Mouse (Mus musculus) hindbrain, embryonic 16.5 days (tissue): ENCODE data around the gene Socs3. TPM values are rescaled to one million over a fixed set of nuclear protein-coding genes. Genes with fewer than 3 reads are reported as not detected.

Experiments
- ATAC-seq: fragments of 200-750 bp; cut with Nextera tagmentation; 2 replicates; pipeline ENCODE4 v1.8.0; 2017; ENCODE audit warnings: moderate TSS enrichment, moderate library complexity
- H3K27ac ChIP-seq: fragments of 300-500 bp; sonication (generic); 2 replicates; pipeline ENCODE4 v1.5.1; 2014; ENCODE audit warnings: low read depth, mild to moderate bottlenecking, control low read depth, low read length, moderate library complexity
- H3K27me3 ChIP-seq: fragments of 300-500 bp; sonication (generic); replicated peaks from 2 replicates; pipeline ENCODE4 v1.6.1; 2014; ENCODE audit warnings: low read length; ENCODE audit not compliant: control insufficient read depth, insufficient read depth
- H3K36me3 ChIP-seq: fragments of 300-500 bp; sonication (generic); 2 replicates; pipeline ENCODE4 v1.6.1; 2014; ENCODE audit warnings: mild to moderate bottlenecking, low read length, moderate library complexity, mixed read lengths; ENCODE audit not compliant: control insufficient read depth, insufficient read depth
- H3K4me1 ChIP-seq: fragments of 300-500 bp; sonication (generic); 2 replicates; pipeline ENCODE4 v1.6.1; 2014; ENCODE audit warnings: low read depth, low read length; ENCODE audit not compliant: control insufficient read depth, insufficient read depth
- H3K4me2 ChIP-seq: fragments of 300-500 bp; sonication (generic); 2 replicates; pipeline ENCODE4 v1.6.1; 2014; ENCODE audit warnings: mild to moderate bottlenecking, low read length, control low read depth, moderate library complexity
- H3K4me3 ChIP-seq: fragments of 300-500 bp; sonication (generic); 2 replicates; pipeline ENCODE4 v1.5.1; 2014; ENCODE audit warnings: mild to moderate bottlenecking, low read length, control low read depth, moderate library complexity
- H3K9ac ChIP-seq: fragments of 300-500 bp; sonication (generic); 2 replicates; pipeline ENCODE4 v1.6.1; 2014; ENCODE audit warnings: low read depth, mild to moderate bottlenecking, control low read depth, low read length, moderate library complexity
- H3K9me3 ChIP-seq: fragments of 300-500 bp; sonication (generic); 2 replicates; pipeline ENCODE4 v1.6.1; 2014; ENCODE audit warnings: mild to moderate bottlenecking, low read length, moderate library complexity; ENCODE audit not compliant: control insufficient read depth
- WGBS: fragments of 180-500 bp; shearing (Covaris S2); extraction: QIAGEN DNeasy Blood & Tissue Kit; methylation state at CpG from one replicate; pipeline ENCODE4 v1.1.7; 2014; 5-methylcytosine and 5-hydroxymethylcytosine counted together
- polyA plus RNA-seq: library from polyadenylated mRNA; unstranded; fragments of >200 nt; fragmentation: Nextera tagmentation; extraction: Ambion mirVana; gene quantifications from 2 replicates; pipeline ENCODE4 v1.2.1, GENCODE M21; 2015

Socs3 gene
- polyA plus RNA-seq, 1 experiment from 2014 or later: 7.5 TPM

DNA sequence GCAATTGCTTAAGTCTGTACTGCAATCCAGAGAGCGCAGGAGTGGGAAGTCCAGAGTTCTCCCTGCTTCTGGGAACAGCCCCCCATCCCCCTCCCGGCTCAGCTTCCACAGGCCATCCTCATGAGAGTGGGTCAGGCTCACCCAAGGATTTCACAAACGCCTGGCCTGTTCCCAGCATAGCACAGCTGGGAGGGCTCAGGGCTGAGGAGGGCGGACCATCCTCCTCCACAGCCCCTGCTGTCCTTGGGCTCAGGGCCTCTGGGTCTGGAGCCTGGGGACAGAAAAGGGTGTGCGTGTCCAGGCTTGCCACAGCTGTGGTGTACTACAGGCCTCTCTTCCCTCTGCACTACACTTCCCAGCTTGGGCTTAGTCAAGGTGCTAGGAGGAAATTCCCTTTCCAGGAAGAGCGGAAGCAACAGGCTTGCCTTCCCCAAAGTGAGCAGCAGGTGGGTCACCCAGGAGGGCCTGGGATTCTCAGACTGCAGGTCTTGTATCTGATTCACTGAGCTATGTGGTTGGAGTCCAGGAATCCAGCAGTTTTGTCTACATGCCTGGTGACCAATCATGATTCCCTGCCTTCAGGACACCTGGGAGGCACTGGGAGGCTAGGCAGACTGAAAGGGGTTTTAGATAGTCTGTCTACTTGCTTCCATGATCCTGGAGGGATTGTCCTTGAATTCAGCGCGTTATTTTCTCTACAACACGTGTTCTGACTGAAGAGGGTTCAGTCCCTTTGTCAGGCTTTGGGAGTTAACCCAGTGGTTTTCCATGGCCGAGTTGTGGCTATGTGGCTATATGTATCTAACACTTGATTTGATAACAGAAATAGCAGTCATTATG lies 7.4 kb downstream of the Socs3 start:
- Histone ChIP-seq H3K9ac (peak overlapping the region; percentile 48), H3K36me3 (no peaks in the 10 kb centered on the region), H3K4me1 (peaks cover 55% of the 10 kb centered on the region), H3K4me3 (no peak overlapping the region), H3K4me2 (peak overlapping the region; percentile 85), H3K27ac (peak overlapping the region; percentile 67), H3K27me3 (0 out of 2 replicates have a peak, but pooled peaks cover 2% of the 10 kb centered on the region), H3K9me3 (no peaks in the 10 kb centered on the region)
- 29% methylated on average over 10 of the region's 10 CpGs for WGBS
- ATAC-seq: no peak

DNA sequence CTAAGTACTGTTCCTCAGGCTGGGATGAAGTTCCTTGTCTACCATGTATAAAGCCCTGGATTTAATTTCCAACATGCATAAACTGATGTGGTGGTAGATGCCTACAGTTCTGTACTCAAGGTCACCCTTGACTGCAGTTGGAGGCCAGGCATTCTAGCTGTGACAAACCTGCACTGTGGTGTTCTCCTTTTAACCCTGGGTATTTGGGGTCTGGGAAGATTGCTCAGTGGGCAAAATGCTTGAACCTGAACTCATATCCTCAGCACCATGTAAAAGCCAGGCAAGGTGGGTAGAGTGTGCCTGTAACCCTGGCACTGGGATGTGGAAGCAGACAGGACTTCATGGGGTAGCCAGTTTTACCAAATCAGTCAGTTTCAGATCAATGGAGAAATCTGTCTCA lies 9.2 kb downstream of the Socs3 start:
- no peak overlapping the region for H3K4me2 ChIP-seq
- H3K36me3 ChIP-seq: no peaks in the 10 kb centered on the region
- H3K27ac ChIP-seq: no peak overlapping the region
- no peaks in the 10 kb centered on the region for H3K9me3 ChIP-seq
- no peak overlapping the region for H3K9ac ChIP-seq
- ATAC-seq: no peak
- H3K4me1 ChIP-seq: peaks cover 40% of the 10 kb centered on the region
- H3K27me3 ChIP-seq: no peaks in the 10 kb centered on the region
- H3K4me3 ChIP-seq: no peak overlapping the region

DNA sequence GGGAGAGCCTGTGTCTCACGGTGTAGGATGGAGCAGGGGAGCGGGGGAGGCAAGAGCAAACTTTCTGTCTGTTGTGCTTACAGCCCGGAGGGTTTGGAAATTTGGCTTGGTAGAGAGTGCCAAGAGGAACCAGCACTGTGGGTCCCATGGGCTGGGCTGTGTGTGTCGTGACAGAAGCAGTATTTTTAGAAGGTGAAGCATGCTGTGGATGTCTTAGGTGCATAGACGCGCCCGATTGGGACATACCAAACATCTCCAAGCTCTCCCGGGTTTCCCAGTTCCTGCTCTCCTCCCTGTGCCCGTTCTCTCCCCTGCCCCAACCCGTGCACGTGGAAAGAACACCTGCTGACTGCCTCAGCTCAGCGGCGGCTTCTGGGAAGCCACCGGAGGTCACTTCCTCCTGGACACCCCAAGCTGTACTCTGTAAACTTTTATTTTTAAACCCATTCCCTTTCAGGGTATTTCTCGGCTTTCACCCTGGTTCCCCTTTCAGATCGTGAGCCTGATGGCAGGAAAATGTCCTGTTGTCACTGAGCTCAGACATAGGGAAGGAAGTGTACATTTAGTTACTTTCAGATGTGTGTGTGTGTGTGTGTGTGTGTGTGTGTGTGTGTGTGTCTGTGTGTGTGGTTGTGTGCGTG lies 10.0 kb downstream of the Socs3 start:
- Histone ChIP-seq H3K4me1 (peaks cover 33% of the 10 kb centered on the region), H3K4me2 (no peak overlapping the region), H3K4me3 (no peak overlapping the region), H3K36me3 (no peaks in the 10 kb centered on the region), H3K9ac (no peak overlapping the region), H3K9me3 (no peaks in the 10 kb centered on the region), H3K27ac (no peak overlapping the region), H3K27me3 (no peaks in the 10 kb centered on the region)
- WGBS: 64% methylated on average over 16 of the region's 17 CpGs
- no peak for ATAC-seq

DNA sequence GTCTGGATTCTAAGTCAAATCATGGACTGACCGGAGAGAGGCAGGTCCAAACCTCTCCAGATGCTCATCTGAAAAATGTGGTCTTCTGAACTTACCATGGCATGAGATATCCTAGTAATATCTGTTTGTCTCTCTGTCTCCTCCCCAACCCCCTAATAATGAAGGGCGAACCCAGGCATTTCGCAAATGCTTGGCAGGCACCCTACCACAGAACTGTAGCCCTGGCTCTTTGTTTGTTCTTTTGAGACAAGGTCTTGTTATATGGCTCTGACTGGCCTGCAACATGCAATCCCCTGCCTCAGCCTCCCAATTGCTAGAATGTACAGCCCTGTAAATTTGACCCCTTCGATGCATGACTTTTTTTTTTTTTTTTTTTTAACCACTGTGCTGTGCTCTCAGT lies 10.7 kb downstream of the Socs3 start:
- Histone ChIP-seq H3K9ac (no peak overlapping the region), H3K9me3 (no peaks in the 10 kb centered on the region), H3K4me1 (peaks cover 31% of the 10 kb centered on the region), H3K4me3 (no peak overlapping the region), H3K4me2 (no peak overlapping the region), H3K27ac (no peak overlapping the region), H3K27me3 (no peaks in the 10 kb centered on the region), H3K36me3 (no peaks in the 10 kb centered on the region)
- 88% methylated on average over 4 of the region's 4 CpGs for WGBS
- ATAC-seq: no peak

DNA sequence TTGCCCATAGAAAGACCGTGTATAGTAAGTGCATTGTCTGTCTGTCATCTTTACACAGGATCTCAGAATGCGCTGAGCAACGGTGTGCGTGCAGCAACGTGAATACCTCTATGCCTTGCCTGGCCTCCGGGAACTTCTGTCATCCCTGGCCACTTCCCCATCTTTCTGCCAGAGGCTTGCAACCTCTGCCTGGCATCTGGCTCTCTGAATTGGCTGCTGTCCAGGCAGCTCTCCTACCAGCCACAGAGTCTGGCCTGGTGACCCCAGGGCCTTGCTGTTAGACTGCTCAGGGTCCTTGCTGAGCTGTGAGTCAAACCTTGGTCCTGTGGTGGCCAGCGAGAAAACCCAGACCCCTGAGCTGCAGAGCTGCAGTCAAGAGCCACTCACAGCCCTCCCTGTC lies 11.7 kb downstream of the Socs3 start:
- Histone ChIP-seq H3K27me3 (no peaks in the 10 kb centered on the region), H3K9me3 (no peaks in the 10 kb centered on the region), H3K4me3 (no peak overlapping the region), H3K36me3 (no peaks in the 10 kb centered on the region), H3K4me2 (no peak overlapping the region), H3K9ac (no peak overlapping the region), H3K27ac (no peak overlapping the region), H3K4me1 (peaks cover 28% of the 10 kb centered on the region)
- no peak for ATAC-seq
- WGBS: 55% methylated on average over 7 of the region's 7 CpGs

DNA sequence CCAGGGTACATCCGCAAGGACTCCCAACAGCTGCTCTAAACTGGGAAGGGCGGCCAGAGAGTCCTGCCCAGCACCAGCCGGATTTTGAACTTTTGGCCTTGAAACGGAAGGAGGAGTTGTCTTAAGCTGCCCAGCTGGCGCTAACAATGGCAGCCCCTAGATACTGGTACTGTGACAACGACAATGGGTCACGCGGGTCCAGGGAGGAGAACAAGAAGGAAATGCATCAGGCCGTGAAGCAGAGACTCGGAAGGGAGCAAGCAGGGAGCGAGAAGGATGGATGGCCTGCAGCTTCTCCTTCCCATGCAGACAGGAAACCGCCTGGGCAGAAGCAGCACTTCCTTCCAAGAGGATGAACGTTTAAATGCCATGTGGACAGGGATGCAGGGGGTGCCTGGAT lies 14.2 kb downstream of the Socs3 start:
- H3K27ac ChIP-seq: no peak overlapping the region
- ATAC-seq: no peak
- WGBS: 43% methylated on average over 13 of the region's 13 CpGs

DNA sequence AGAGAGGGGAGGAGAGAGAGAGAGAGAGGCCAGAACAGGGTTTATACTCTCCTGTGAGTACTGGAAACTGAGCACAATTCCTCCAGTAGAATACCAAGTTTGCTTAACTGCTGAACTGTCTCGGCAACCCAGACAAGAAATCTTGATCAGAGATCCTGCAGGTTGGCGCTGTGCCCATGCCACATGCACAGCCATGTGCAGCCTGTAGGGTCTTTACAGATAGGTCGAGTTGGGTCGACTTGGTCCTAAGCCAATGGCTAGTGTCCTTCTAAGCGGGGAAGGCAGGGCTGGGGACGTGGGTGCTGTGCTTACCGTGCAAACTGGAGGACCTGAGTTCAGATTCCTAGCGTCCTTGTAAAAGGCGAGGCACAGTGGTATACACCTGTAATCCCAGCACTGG lies 15.0 kb downstream of the Socs3 start:
- Histone ChIP-seq H3K27me3 (peaks cover 5% of the 10 kb centered on the region), H3K4me2 (no peak overlapping the region), H3K4me1 (peaks cover 16% of the 10 kb centered on the region), H3K4me3 (no peak overlapping the region), H3K9me3 (no peaks in the 10 kb centered on the region), H3K9ac (no peak overlapping the region), H3K27ac (no peak overlapping the region), H3K36me3 (no peaks in the 10 kb centered on the region)
- ATAC-seq: no peak
- WGBS: 79% methylated on average over 9 of the region's 9 CpGs

More for the DNA sequence above, 14.2 kb downstream of the Socs3 start:
- Histone ChIP-seq H3K4me3 (no peak overlapping the region), H3K4me2 (no peak overlapping the region), H3K4me1 (peaks cover 14% of the 10 kb centered on the region), H3K27me3 (no peaks in the 10 kb centered on the region; the same call in 1 of the 2 replicates), H3K9ac (no peak overlapping the region), H3K36me3 (no peaks in the 10 kb centered on the region), H3K9me3 (no peaks in the 10 kb centered on the region)

DNA sequence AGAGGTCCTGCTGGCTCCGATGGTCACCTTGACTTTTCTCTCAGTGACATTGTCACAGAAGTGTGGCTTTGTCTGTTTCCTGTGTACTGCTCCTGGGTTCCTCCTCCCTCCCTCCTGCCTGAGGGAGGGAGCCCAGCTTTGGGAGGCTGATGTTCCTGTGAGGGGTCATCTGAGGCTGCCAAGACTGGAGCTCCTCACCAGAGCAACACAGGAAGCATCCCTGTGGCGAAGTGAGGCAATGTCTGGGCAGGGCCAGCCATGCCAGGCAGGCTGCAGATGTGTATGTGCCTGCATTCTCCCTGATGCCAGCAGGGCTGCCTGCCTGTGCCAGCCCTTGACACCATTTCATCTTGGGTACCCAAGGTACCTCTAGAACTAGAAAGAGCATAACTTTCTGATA lies 15.8 kb downstream of the Socs3 start:
- no peak overlapping the region for H3K27ac ChIP-seq
- no peaks in the 10 kb centered on the region for H3K36me3 ChIP-seq
- H3K4me1 ChIP-seq: peaks cover 21% of the 10 kb centered on the region
- H3K4me2 ChIP-seq: no peak overlapping the region
- peak; percentile 58; the same call in 1 of the 2 replicates for ATAC-seq
- H3K4me3 ChIP-seq: no peak overlapping the region
- WGBS: 36% methylated on average over 2 of the region's 2 CpGs
- no peaks in the 10 kb centered on the region for H3K9me3 ChIP-seq
- no peak overlapping the region for H3K9ac ChIP-seq
- peaks cover 5% of the 10 kb centered on the region for H3K27me3 ChIP-seq

DNA sequence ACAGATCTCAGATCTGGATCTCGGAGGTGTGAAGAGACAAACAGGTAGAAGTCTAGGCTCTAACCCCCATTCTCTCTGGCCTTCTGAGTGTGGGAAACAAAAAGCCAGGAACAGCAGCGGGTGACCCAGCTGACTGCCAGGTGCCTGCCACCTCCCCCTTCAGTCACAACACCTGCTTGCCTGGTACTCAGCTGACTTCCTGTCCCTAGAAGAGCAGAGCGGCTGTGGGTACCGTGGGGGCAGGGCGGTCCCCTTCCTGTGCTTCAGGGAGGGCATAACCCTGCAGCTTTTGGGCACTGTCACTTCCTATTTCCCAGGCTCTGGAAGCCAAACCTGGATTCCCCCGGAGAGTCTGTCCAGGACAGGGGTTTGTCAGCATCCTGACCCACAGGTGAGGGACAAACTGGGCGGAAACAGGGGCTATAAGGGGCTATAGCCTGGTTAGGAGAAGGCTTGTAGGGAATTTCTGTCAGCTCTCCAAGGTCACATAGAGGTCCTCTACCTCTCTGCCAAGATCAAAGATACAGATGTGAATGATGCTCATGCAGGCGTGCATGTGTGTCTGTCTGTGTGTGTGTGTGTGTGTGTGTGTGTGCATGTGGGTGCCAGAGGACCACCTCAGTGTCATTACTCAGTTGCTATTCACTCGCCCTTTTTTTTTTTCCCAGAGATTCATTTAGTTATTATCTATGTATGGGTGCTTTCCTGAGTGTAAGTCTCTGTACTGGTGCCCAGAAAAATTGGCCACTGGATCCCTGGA lies 17.5 kb downstream of the Socs3 start:
- peaks cover 5% of the 10 kb centered on the region for H3K27me3 ChIP-seq
- no peak overlapping the region for H3K9ac ChIP-seq
- H3K4me2 ChIP-seq: no peak overlapping the region
- H3K36me3 ChIP-seq: no peaks in the 10 kb centered on the region
- H3K4me1 ChIP-seq: peaks cover 16% of the 10 kb centered on the region
- no peak for ATAC-seq
- H3K27ac ChIP-seq: no peak overlapping the region
- no peak overlapping the region for H3K4me3 ChIP-seq
- no peaks in the 10 kb centered on the region for H3K9me3 ChIP-seq
- 75% methylated on average over 9 of the region's 9 CpGs for WGBS
